Mouse (Mus musculus) kidney, adult 18-20 months (tissue): ENCODE results near the gene Gjd3.
"Not testable (repeated sequence)": the region's sequence is repeated elsewhere in the genome, so short reads cannot be mapped to it uniquely, and the experiment has no call there.

ENCODE experiments used
- DNase-seq: peaks from one replicate; pipeline ENCODE4 v3.0.0; 2021

The Gjd3 gene

GRCm38 (mm10) chr11:98942923-98943641 lies 39.7 kb downstream of the Gjd3 start:
- DNase-seq = peak; percentile 52

DNA sequence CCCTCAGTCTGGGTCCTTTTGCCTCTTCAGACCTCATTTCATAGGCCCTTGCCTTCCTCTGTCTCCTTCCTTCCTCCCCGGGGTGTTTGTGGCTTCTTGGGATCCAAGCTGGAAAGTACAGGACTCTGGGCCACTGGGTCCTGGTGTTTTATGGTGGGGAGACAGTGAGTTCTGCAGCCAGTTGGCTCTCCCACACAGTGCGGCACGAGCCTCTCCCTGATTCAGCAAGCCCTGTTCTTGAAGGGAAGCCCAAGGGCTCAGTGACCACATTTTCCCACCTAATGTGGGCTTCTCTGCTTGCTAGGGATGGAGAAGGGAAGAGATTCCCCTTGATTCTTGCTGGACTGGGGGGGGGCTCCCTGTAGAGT lies 40.3 kb downstream of the Gjd3 start:
- DNase-seq = no peak

GRCm38 (mm10) chr11:98941826-98942550 lies 40.8 kb downstream of the Gjd3 start:
- peak; percentile 85 for DNase-seq

GRCm38 (mm10) chr11:98941341-98941825 lies 41.4 kb downstream of the Gjd3 start:
- DNase-seq = peak; percentile 79

GRCm38 (mm10) chr11:98940776-98941175 lies 42.0 kb downstream of the Gjd3 start:
- no peak for DNase-seq

DNA sequence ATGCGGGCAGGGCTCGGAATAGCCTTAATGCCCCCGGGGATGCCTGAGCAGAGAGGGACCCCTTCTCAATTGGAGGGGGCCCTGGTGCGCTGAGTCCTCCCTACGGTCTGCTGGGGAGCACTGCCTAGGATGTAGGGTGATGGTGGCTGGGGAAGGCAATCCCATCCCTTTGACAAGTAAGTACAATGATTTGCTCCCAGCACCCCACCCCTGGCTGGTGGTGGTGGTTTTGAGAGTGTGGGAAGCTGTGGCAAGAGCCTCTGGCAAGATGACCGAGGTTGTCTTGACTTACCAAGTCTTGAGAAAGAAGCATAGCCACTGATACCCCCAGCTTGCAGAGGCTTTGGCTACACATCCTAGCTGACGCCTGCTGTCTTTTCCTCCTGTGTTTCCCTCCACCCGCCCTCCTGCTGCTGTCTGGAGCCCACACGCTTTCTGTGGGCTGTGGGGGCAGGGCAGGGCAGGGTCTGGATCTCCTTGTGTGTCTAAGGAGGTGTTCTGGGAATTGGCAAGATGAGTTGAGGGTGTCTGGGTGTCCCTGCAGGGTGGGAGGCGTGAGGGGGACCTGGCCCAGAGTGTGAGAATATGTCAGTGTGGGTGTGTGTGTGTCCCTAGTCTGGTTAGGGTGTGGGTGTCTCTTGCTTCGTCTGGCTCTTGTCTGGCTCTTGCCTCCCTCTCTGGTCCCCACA lies 42.7 kb downstream of the Gjd3 start:
- peak; percentile 9 for DNase-seq

DNA sequence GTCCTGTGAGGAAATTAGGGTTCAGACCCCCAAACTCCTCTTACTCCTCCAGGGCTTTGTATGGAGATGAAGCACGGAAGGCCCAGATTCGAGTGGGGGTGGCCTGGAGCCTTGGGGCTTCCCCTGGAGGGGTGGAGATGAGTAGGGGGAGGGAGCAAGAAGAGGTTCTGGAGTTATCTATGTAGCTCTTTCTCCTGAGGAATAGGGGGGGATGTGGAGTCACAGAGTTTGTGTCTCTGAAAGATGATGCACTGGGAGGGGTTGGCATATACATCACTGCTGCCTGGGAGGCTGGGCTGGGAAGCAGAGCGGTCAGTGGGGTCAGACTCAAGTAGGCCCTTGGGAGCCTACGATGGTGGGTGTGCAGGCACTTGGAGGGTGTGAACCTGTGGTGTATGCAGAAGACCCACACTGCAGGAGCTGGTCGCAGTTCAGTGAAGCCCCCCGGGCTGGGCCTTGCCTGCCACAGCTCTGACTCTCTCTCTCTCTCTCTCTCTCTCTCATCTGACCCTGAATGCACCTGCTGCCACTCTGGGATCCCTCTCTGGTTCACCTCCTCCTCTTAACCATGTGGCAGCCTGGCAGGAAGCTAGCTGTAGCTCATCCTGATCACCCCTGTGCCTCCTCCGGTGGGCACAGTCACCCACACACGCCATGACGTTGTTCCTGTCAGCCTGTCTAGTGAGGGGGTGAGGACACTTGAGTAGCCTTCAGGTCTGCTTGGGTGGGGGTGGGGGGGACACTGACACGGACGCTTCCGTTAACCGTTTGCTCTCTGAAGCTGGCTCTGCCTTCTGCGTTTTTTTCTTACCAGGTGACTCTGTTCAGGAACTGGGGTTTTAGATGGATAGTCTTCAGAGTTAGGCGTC lies 43.5 kb downstream of the Gjd3 start:
- peak; percentile 4 for DNase-seq

DNA sequence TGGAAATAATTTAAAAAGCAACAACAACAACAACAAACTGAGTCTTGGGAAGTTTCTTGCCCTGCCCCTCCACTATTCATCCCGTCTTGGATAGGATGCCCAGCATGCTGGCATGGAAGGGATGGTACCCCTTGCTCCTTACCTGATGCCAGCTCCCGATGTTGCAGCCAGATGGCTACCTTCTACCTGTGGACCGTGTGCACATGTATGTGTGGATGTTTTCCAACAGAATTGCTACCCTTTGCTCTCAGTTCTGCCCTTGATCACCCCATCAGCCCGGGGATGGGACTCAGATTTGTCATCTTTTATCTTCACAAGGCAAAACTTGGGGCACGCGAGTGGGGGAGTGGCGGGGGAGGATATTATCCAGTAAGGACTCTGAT lies 44.1 kb downstream of the Gjd3 start:
- no peak for DNase-seq

- DNase-seq = no peak
These were observed 44.7 kb downstream of the Gjd3 start for GRCm38 (mm10) chr11:98937914-98938694.

DNA sequence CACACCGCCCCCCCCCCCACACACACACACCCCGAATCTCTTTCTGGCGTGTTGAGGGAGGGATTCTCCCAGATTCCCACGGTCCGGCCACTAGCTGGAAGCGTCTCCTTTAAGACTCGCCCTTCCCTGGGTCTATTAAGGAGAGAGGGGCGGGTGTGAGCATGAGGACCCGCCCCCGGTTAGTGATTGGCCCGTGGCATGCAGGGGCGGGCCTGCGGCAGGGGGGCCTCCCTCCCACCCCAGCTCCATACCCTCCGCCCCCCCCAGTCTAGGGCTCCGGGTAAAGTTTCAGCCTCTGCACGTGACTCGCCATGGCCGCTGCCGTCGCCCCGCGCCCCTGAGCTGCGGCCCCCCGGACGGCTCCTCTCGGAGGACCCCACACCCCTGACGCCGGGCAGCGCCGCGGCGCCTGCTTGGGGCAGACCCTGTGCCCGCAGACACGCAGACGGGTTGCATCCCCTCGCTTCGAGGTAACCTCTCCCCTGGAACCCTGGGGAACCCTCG lies 45.4 kb downstream of the Gjd3 start:
- peak; percentile 91 for DNase-seq

GRCm38 (mm10) chr11:98936606-98937409 lies 46.0 kb downstream of the Gjd3 start:
- DNase-seq = peak; percentile 49

DNA sequence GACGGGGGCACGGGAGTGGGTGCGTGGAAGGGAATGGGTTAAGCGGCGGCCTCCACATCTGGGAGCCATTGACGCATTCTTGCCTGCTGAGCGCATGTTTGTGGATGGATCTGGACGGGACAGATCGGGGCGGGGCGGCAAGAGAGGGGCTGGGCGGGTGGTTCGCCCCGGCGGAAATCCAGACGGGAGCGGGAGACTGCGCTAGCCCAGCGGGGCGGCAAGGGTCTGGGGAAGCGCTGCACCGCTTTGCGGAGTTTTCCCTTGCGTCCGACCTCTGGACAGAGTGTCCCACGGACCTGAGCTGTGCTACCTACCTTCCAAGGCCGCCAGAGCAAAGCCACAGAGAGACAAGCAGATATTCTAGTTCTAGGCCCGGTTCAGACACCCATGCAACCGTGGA lies 46.6 kb downstream of the Gjd3 start:
- DNase-seq = peak; percentile 82

- DNase-seq = peak; percentile 78
These were observed 47.7 kb downstream of the Gjd3 start for GRCm38 (mm10) chr11:98935123-98935522.

DNA sequence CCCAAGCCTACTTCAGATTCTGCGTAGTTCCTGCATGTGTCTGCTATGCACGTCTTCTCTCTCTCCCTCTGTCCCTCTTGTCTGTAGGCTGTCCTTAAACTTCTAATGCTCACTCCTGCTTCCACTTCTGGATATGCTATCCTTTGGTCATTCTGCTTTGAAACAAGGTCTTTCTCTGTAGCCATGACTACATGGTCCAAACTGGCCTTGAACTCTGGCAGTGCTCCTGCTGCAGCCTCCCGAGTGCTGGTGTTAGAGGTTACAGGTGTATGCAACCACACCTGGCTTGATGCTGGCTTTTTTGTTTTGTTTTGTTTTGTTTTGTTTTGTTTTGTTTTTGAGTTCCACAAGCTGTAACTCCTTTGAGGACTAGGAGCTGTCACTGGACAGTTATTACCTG lies 48.4 kb downstream of the Gjd3 start:
- DNase-seq = no peak

DNA sequence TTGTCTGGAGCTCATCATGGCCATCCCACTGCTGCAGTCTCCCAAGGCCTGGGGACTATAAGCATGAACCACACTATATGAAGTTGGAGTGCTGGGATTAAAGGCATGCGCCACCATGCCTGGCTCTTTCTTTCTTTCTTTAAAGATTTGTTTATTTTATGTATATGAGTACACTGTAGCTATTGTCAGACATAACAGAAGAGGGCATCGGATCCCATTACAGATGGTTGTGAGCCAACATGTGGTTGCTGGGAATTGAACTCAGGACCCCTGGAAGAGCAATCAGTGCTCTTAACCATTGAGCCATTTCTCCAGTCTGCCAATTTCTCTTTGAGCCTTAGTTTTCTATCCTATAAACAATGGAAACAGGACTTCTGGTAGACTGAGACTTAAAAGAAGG lies 49.0 kb downstream of the Gjd3 start:
- DNase-seq = not testable (repeated sequence)

DNA sequence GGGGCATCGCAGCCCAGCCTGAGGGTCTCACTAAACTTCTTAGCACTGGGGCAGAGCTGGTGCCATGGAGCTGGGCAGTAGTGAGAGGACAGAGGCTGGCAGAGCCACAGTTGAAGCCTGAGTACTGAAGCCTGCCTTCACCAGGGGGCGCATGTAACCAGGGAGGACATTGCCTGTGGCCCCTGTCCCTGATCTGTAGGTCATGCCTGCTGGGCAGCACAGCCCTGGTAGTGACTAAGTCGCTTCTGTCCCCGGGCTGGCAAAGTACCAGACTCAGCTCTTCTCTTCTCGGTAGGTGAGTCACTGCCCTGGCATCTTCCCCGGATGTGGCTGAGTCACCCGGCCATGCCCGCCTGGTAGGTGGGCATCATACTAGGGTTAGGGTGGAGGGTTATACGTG lies 49.7 kb downstream of the Gjd3 start:
- DNase-seq = peak; percentile 71

- no peak for DNase-seq
These were observed 50.3 kb downstream of the Gjd3 start for GRCm38 (mm10) chr11:98932293-98933091.
